Mouse (Mus musculus): ENCODE results near the gene Rrp9.

The Rrp9 gene

GRCm38 (mm10) chr9:106456325-106457162 lies 19.2 kb upstream of the Rrp9 start:
- DNase-seq (ENCODE audit: low spot score in 2 of 2), result no peak

- no peak for DNase-seq (ENCODE audit: low spot score in 2 of 2)
Measured at GRCm38 (mm10) chr9:106457163-106457559, 18.6 kb upstream of the Rrp9 start.

- no peak for DNase-seq (ENCODE audit: low spot score in 2 of 2)
Measured at GRCm38 (mm10) chr9:106457920-106458319, 17.8 kb upstream of the Rrp9 start.

GRCm38 (mm10) chr9:106459946-106460345 lies 15.8 kb upstream of the Rrp9 start:
- DNase-seq (ENCODE audit: low spot score in 2 of 2), result no peak

- DNase-seq (ENCODE audit: low spot score in 2 of 2), result no peak
Measured at GRCm38 (mm10) chr9:106460401-106461025, 15.2 kb upstream of the Rrp9 start.

GRCm38 (mm10) chr9:106461026-106461415 lies 14.7 kb upstream of the Rrp9 start:
- no peak for DNase-seq (ENCODE audit: low spot score in 2 of 2)

GRCm38 (mm10) chr9:106461641-106462429 lies 13.9 kb upstream of the Rrp9 start:
- DNase-seq (ENCODE audit: low spot score in 2 of 2), result no peak

- DNase-seq (ENCODE audit: low spot score in 2 of 2), result no peak
Measured at GRCm38 (mm10) chr9:106462430-106462800, 13.3 kb upstream of the Rrp9 start.

GRCm38 (mm10) chr9:106463122-106464063 lies 12.4 kb upstream of the Rrp9 start:
- DNase-seq (ENCODE audit: low spot score in 2 of 2), result no peak

- peak; percentile 64 to 80 for DNase-seq (ENCODE audit: low spot score in 2 of 2)
Measured at GRCm38 (mm10) chr9:106464751-106465541, 10.8 kb upstream of the Rrp9 start.

- DNase-seq (ENCODE audit: low spot score in 2 of 2), result no peak
Measured at GRCm38 (mm10) chr9:106465571-106466200, 10.1 kb upstream of the Rrp9 start, which contains the start of gene Gpr62. TSS of gene Gpr62 (minus strand) at chr9:106465938.

- DNase-seq (ENCODE audit: low spot score in 2 of 2), result no peak
Measured at GRCm38 (mm10) chr9:106466721-106467120, 9.0 kb upstream of the Rrp9 start.

- DNase-seq (ENCODE audit: low spot score in 2 of 2), result no peak
Measured at GRCm38 (mm10) chr9:106467746-106468145, 8.0 kb upstream of the Rrp9 start.

- DNase-seq (ENCODE audit: low spot score in 2 of 2), result no peak
Measured at GRCm38 (mm10) chr9:106469317-106469716, 6.4 kb upstream of the Rrp9 start.

GRCm38 (mm10) chr9:106469776-106470175 lies 6.0 kb upstream of the Rrp9 start:
- no peak for DNase-seq (ENCODE audit: low spot score in 2 of 2)

GRCm38 (mm10) chr9:106470991-106471750 lies 4.6 kb upstream of the Rrp9 start:
- DNase-seq (ENCODE audit: low spot score in 2 of 2), result no peak

GRCm38 (mm10) chr9:106471892-106472291 lies 3.9 kb upstream of the Rrp9 start:
- no peak for DNase-seq (ENCODE audit: low spot score in 2 of 2)

- no peak for DNase-seq (ENCODE audit: low spot score in 2 of 2)
Measured at GRCm38 (mm10) chr9:106472321-106472720, 3.4 kb upstream of the Rrp9 start.

GRCm38 (mm10) chr9:106473081-106473752 lies 2.5 kb upstream of the Rrp9 start:
- no peak for DNase-seq (ENCODE audit: low spot score in 2 of 2)

All from right cerebral cortex, adult 2 months (tissue).